In genomic region chr11:66872773-66873470, GRCm38 (mm10) we compare ENCODE assay signal across 25 mouse cellular contexts. TPM values are rescaled to one million over a fixed set of nuclear protein-coding genes. Genes with fewer than 3 reads are reported as not detected.
DNase-seq lines count a peak whose midpoint lies in the region; TF ChIP-seq lines count a peak whose summit lies in the region.
"Had no signal": no experiment of that assay in that cellular context is flagged by ENCODE, and none has a peak within 500 bp of the region (broad histone marks: within the 10 kb centered on the region; RNA-seq: fewer than 3 reads in every experiment).

No protein-coding gene starts in this region.

- H3K9me3 ChIP-seq in CH12.LX (replicated peaks; ENCODE audit: low read length), result peaks cover 4% of the 10 kb centered on the region

- H3K4me3 ChIP-seq in CH12.LX (replicated peaks in 1 of 3; ENCODE audit: low read depth in 2 of 3, low read length in 2 of 3, poor library complexity in 1 of 3), result no peak overlapping the region

- H3K27me3 ChIP-seq in CH12.LX (replicated peaks), result no peaks in the 10 kb centered on the region

- H3K4me1 ChIP-seq in CH12.LX (ENCODE audit: control insufficient read depth in 1 of 2, insufficient read depth in 2 of 2), result peaks cover 7 to 25% of the 10 kb centered on the region in 2 experiments; a peak in 3 of 4 replicates

- H3K4me2 ChIP-seq in CH12.LX (ENCODE audit: insufficient read depth, low read depth, poor library complexity, severe bottlenecking), result no peak overlapping the region

- H3K79me2 ChIP-seq in CH12.LX (replicated peaks; ENCODE audit: control insufficient read depth, extremely low read depth, insufficient read depth, poor library complexity, severe bottlenecking), result no peaks in the 10 kb centered on the region

- TF ChIP-seq POLR2A in CH12.LX (IDR thresholded peaks at IDR 0.05; ENCODE audit: low read depth, low read length), result no peak

- TF ChIP-seq EP300 in CH12.LX (IDR thresholded peaks at IDR 0.05; ENCODE audit: low read length), result peak; percentile 70

- H3K27ac ChIP-seq in CH12.LX (ENCODE audit: insufficient read depth, low read depth), result no peak overlapping the region

- TF ChIP-seq RAD21 in CH12.LX (IDR thresholded peaks at IDR 0.05; ENCODE audit: low read depth, low read length), result no peak

- H3K9ac ChIP-seq in CH12.LX (ENCODE audit: insufficient read depth, low read depth), result no peak overlapping the region

- no peak for TF ChIP-seq CTCF in CH12.LX (conservative IDR thresholded peaks at IDR 0.05 in 1 of 2, IDR thresholded peaks at IDR 0.05 in 1 of 2; ENCODE audit: low read depth in 2 of 2, low read length in 2 of 2)

- in situ Hi-C loops in CH12.LX (cut with MboI; ENCODE audit: low pct_ligation_motif_present, low pct_unique_long_range_greater_than_20kb, low sequenced_read_pairs), result no loop called here

- peak; percentile 76 for DNase-seq in heart, adult 11 months
- no peak for DNase-seq in heart, adult 8-10 months (ENCODE audit: low spot score)
- DNase-seq in A20 (ENCODE audit: low read depth, low spot score) (peak; percentile 17), CH12.LX (ENCODE audit: extremely low read depth) (peak; percentile 91)
- peak; percentile 0 for DNase-seq in induced T-regulatory cell, adult 2 months (ENCODE audit: low read depth)
- DNase-seq in right cerebral cortex, adult 2 months (ENCODE audit: low spot score in 2 of 2), result no peak
- no peak for DNase-seq in gastrocnemius, postnatal 14 days
- no peak for DNase-seq in cerebellum, adult 8-10 months
- DNase-seq: adrenal gland, adult 2 months; adrenal gland, adult 8-10 months; adrenal gland, postnatal 10 days; adrenal gland, postnatal 14 days; adrenal gland, postnatal 25 days; adrenal gland, postnatal 36 days; B cell, adult 2 months; cerebellum, adult 11 months; cerebellum, adult 11-12 months; cerebellum, adult 18-20 months; cerebellum, adult 2 months had no signal

- dilution Hi-C loops in CH12.LX (cut with MboI; ENCODE audit: extremely low pct_ligation_motif_present, extremely low pct_unique_long_range_greater_than_20kb, low sequenced_read_pairs), result no loop called here

- no peaks in the 10 kb centered on the region for H3K36me3 ChIP-seq in CH12.LX (replicated peaks in 1 of 2; ENCODE audit: control insufficient read depth in 1 of 2, insufficient read depth in 1 of 2, low read length in 1 of 2)
- H3K36me3 ChIP-seq: G1E had no signal

- intact Hi-C loops in gastrocnemius, postnatal 14 days (cut with DNase I; ENCODE audit: low total_unique reads), result no loop called here

TF ChIP-seq in CH12.LX, 34 proteins besides CTCF, POLR2A, EP300 and RAD21:
- TF ChIP-seq TCF12 (IDR thresholded peaks at IDR 0.05; ENCODE audit: low read depth, low read length), result 0 out of 2 replicates have a peak, but pooled peaks have one; percentile 34
- TF ChIP-seq CHD1 (IDR thresholded peaks at IDR 0.05; ENCODE audit: low read depth, low read length), result no peak
- TF ChIP-seq ZC3H11A (IDR thresholded peaks at IDR 0.05; ENCODE audit: low read depth, low read length), result no peak
- peak; percentile 88 for TF ChIP-seq JUND (conservative IDR thresholded peaks at IDR 0.05; ENCODE audit: low read depth, low read length)
- TF ChIP-seq BHLHE40 (IDR thresholded peaks at IDR 0.05; ENCODE audit: low read depth, low read length), result peak; percentile 86
- TF ChIP-seq USF1 (IDR thresholded peaks at IDR 0.05; ENCODE audit: low read depth, low read length), result peak; percentile 18
- TF ChIP-seq MAX (IDR thresholded peaks at IDR 0.05; ENCODE audit: low read length), result 0 out of 2 replicates have a peak, but pooled peaks have one; percentile 7
- 0 out of 2 replicates have a peak, but pooled peaks have one; percentile 67 for TF ChIP-seq CHD2 (IDR thresholded peaks at IDR 0.05; ENCODE audit: low read length)
- peak; percentile 31; the same call in 1 of the 2 replicates for TF ChIP-seq MAFK (IDR thresholded peaks at IDR 0.05; ENCODE audit: insufficient replicate concordance, low read length)
- TF ChIP-seq JUN (IDR thresholded peaks at IDR 0.05; ENCODE audit: insufficient read depth, low read depth, low read length), result peak; percentile 90
- TF ChIP-seq KAT2A (IDR thresholded peaks at IDR 0.05; ENCODE audit: insufficient replicate concordance, low read length), result no peak
- TF ChIP-seq SIN3A (IDR thresholded peaks at IDR 0.05; ENCODE audit: low read length), result 0 out of 2 replicates have a peak, but pooled peaks have one; percentile 20
- TF ChIP-seq USF2 (conservative IDR thresholded peaks at IDR 0.05; ENCODE audit: low read depth, low read length), result peak; percentile 61
- no peak for TF ChIP-seq ELF1 (IDR thresholded peaks at IDR 0.05; ENCODE audit: low read depth, low read length)
- TF ChIP-seq SMC3 (IDR thresholded peaks at IDR 0.05; ENCODE audit: low read depth, low read length), result no peak
- TF ChIP-seq MYC (IDR thresholded peaks at IDR 0.05; ENCODE audit: low read depth, low read length), result peak; percentile 81
- TF ChIP-seq IRF4 (IDR thresholded peaks at IDR 0.05; ENCODE audit: low read depth, low read length), result peak; percentile 70
- TF ChIP-seq HCFC1 (IDR thresholded peaks at IDR 0.05; ENCODE audit: low read depth, low read length), result peak; percentile 28; the same call in 1 of the 2 replicates
- peak; percentile 51 for TF ChIP-seq ETS1 (conservative IDR thresholded peaks at IDR 0.05; ENCODE audit: low read depth, low read length)
- peak; percentile 41; the same call in 1 of the 2 replicates for TF ChIP-seq MEF2A (IDR thresholded peaks at IDR 0.05; ENCODE audit: borderline replicate concordance, low read depth, low read length)
- 0 out of 2 replicates have a peak, but pooled peaks have one; percentile 9 for TF ChIP-seq ZNF384 (IDR thresholded peaks at IDR 0.05; ENCODE audit: low read depth, low read length)

RNA-seq across cellular contexts. Expression of gene Pirt, which starts 38.9 kb away (rescaled TPM):
- total RNA-seq in heart, adult 8-10 months (2022), result 1 to 10 TPM; 4.0 to 6.4 (median 6.1) TPM
- not detected in 2 replicates for total RNA-seq in CH12.LX (2012; rRNA removed)
- total RNA-seq in CH12.LX (2014; rRNA removed), result not detected in 2 replicates
- polyA plus RNA-seq in CH12.LX (2012; ENCODE audit: insufficient read length, low read depth), result not detected in 2 replicates
- under 1 TPM in 1 of 2 experiments, not detected in 1; 0.10 TPM for total RNA-seq in gastrocnemius, postnatal 14 days (2021)
- total RNA-seq: MEL had no signal
- polyA plus RNA-seq: activated CD4-positive, CD25-positive, alpha-beta regulatory T cell, adult 4 months; C2C12; CD4-positive, CD25-positive, alpha-beta regulatory T cell, adult 4 months; G1E; Patski had no signal

Comparison
In these comparisons a context has a peak if more than half of its experiments do, and no peak if none do; other contexts are left out.
1. DNase-seq: peak in heart, adult 11 months (single experiment), A20 (single experiment), CH12.LX (single experiment) and induced T-regulatory cell, adult 2 months (single experiment); none in heart, adult 8-10 months (single experiment), right cerebral cortex, adult 2 months (0 of 2), gastrocnemius, postnatal 14 days (single experiment) and cerebellum, adult 8-10 months (single experiment).
2. RNA of gene Pirt, which starts 38.9 kb away (total RNA-seq): 4.0 to 6.4 TPM in heart, adult 8-10 months; 0.10 TPM in gastrocnemius, postnatal 14 days and not detected in CH12.LX; every median in the first group is over 4 times any median in the second.